Mouse (Mus musculus) frontal cortex, postnatal 10 days (tissue): ENCODE measurements around the gene Il9r.

ENCODE experiments used
- DNase-seq, 2 experiments: peaks; one replicate each; pipeline ENCODE4 v3.0.0; 2022; ENCODE audit warnings: low spot score in 2 of 2, mixed read lengths in 1 of 2

The Il9r gene

GRCm38 (mm10) chr11:32200075-32200601 lies at the start of gene Il9r:
Il9r (minus strand) TSS chr11:32200279.
- no peak for DNase-seq

DNA sequence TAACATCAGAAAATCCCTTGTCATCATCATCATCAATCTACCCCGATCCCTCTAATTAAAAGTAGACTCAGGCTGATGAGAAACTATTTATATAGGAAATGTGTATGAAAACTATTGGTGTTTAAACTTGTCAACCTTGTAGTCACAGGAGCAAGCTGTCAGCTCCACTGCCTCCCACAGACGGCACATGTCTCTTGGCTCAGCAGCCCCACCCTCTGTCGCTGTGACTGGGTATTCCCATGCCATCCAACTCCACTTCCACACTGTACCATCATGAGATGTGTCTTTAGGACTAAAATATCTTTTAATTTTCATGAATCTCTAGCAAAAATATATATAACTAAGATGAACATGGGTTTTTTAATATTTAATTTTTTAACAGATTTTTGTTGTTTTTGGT lies 48.3 kb upstream of the Il9r start:
- no peak for DNase-seq

DNA sequence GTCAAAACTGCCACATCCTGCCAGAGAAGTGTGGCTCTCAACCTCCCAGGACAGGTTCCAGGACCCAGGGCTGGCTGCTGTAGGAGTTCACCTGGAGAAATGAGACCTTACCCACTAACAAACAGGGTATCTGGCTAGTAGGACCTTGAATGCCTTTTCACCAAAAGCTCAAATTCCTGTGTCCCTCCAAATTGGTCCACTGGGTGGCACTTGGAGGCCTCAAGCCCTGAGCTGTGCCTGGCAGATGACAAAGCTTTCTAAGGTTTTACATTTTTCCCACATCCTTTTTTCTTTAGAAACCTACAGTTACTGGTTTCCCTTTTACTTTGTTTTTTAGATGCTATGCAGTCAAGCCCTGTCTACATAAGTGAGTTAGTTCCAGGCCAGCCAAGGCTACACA lies 47.0 kb upstream of the Il9r start:
- DNase-seq: no peak

GRCm38 (mm10) chr11:32245614-32246013 lies 45.5 kb upstream of the Il9r start:
- no peak for DNase-seq

DNA sequence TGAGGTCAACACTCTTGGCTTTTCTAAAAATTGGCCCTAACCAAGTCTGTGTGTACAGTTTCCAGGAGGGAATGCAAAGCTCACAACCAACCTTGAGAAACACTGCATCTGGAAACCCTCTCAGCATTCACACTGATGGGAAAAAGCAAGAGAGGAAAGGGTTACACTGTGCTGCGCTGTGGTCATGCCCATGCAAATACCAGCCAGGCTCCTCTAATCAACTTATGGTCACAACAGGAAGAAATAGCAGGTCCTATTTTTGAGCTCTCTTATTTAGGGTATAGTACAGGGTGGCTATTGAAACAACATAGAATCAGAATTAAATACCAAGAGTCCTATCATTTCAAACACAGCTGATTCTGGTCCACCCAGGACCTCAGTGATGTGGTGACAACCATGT lies 44.5 kb upstream of the Il9r start:
- no peak for DNase-seq

DNA sequence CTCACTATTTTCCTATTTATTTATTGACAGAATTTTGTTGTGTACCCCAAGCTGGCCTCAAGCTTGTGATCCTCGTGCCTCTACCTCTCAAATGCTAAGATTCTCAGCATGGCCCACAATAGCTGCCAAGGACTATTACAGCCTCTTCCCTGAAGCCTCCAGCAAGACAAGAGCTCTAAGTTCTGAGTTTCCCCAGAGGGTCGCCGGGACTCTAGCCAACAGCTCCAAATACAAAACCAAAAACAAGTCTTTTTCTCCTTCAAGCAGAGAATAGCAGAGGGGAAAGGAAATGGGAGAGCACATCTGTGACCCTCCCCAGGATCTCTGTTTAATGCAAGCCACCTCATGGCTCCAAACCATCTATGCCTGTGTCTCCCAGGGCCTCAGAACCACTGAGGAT lies 44.0 kb upstream of the Il9r start:
- no peak for DNase-seq

- no peak for DNase-seq
These were observed 43.3 kb upstream of the Il9r start for GRCm38 (mm10) chr11:32243205-32243955.

DNA sequence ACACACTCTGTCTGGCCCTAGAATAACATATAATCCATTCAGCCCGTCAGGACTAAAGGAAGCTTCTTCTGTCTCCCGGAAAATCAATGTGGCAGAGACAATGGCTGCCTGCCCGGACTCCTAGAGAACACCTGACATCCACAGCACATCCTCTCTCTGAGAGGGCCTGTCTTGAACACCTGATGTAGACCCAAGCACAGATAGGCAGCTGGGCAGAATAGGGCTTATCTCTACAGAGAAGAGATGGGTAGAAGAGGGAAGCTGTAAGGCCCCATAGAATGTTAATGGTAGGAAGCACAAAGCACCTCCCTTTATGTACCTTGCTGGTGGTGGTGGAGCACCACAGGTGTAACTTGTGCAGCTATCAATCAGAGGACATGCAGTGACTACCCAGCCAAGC lies 42.1 kb upstream of the Il9r start:
- no peak for DNase-seq

DNA sequence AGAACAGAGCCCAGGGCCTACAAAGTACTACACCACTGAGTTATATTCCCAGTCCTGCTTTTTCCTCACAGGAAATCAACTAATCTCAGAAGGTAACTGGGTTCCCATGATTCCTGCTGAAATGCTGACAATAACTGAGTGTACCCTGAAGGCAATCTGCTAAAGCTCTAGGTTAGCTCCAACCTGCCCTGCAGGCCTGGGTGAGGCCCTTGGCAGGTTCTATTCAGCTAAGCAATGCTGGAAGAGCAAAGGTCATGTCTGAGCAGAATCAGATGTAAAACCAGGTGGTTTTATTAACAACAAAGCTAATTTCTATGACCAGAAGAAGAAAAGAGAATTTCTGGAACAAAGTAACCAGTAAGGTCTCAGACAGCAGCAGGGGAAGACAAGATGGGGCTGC lies 41.3 kb upstream of the Il9r start:
- DNase-seq: no peak

- peak in 1 of 2 experiments; percentile 67 for DNase-seq
These were observed 38.2 kb upstream of the Il9r start for GRCm38 (mm10) chr11:32238093-32238860.

DNA sequence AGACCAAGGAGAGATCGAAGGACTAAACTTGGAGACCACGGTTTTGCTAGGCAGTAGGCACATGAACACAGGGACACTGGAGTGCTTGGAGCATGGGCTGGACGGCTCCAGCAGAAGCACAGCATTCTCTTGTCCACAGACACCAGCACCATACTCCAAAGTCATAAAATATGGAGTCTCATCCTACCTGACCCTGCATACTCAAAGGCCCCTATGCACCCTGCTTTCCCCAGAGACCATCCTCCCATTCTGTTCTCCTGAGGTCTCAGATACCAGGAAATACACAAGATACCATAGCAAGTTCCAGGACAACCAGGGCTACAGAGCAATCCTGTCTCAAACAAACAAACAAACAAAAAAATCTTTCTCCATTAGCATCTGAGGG lies 37.3 kb upstream of the Il9r start:
- no peak for DNase-seq

DNA sequence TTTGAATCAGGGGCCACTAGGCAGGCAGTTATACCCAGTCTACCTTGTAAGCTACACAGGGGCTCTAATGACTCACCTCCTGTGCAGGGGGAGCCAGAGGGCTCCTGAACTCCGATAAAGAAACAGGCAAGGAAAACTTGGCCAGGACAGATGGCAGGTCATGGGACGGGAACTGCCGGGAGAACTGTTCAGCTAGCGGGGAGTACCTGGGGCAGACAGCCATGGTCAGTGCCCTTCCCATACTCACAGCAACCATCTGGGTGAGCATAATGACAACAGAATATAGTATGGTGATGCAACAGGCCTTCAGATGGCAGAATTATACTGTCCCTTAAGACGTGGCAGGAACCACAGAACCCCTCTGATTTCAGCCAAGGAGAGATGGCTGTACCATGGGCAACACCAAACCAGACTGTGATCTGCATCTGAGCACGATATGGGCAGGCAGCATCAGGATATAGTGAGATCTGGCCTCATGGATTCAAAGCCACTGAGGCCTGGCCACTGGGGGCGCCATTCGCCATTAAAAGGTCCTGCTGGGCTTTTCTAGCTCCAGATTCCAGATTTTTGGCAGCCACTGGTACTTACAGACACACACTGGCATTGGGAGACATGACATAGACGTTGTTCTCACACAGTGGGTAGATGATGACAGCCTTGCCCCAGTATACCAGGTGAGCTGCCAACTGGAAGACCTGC lies 36.8 kb upstream of the Il9r start:
- peak in 1 of 2 experiments; percentile 54 for DNase-seq

- no peak for DNase-seq
These were observed 36.1 kb upstream of the Il9r start for GRCm38 (mm10) chr11:32236132-32236531.

- peak; percentile 80 to 83 for DNase-seq
These were observed 35.6 kb upstream of the Il9r start for GRCm38 (mm10) chr11:32235646-32236045.

GRCm38 (mm10) chr11:32234816-32235485 lies 34.9 kb upstream of the Il9r start:
- no peak for DNase-seq

DNA sequence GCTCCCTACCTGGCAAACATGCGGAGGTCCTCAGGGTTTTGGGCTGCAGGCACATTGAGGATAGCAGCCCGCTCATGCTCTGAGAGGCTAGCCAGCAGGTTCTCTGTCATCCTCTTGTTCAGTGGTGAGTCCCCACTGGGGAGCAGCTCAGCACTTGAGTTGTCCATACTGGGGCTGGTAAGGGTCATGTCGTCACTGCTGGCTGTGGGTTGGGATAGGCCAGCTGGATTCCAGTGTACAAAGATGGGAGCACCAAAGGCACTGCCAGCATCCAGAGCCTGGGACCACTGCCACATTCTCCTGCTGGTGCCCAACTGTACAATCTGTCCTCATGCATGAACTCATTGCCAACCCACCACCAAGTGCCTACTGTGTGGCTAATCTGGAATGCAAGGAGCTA lies 33.8 kb upstream of the Il9r start:
- no peak for DNase-seq

DNA sequence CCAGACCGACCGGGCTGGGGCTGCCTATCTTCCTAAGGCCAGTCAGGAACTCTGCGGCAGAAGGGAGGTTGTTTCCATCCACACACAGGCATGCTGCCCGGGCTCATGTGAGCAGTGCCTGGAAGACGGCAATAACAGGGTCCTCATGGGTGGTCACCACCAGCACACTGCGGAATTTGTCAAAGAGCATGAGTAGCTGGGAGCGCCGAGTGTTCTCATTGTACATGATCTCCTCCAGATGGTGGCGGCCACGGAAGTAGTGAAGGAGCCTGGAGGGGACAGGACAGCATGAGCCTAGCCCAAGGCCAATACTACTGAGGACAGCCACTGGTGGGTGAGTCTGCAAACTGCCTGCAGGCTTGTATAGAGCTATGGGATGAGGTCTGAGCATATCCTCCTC lies 32.8 kb upstream of the Il9r start:
- DNase-seq: no peak

DNA sequence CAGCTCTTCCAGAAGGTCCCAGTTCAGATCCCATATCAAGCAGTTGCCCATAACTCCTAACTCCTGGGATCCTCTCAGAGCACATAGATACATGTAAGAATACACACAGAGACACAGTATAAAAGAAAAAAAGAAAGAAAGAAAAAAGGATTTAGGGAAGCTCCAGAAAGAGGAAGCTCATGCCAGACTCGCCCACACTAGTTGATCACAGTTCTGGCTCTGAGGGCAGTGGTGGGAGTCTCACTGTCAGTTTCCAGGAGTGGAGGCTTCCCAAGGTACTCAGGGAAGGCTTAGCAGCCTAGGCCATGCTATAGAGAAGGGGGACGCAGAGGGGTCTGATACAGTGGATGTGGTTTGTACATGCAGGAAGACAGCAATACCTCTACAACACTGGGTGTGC lies 31.0 kb upstream of the Il9r start:
- no peak for DNase-seq

- DNase-seq: no peak
These were observed 30.1 kb upstream of the Il9r start for GRCm38 (mm10) chr11:32230220-32230619.

DNA sequence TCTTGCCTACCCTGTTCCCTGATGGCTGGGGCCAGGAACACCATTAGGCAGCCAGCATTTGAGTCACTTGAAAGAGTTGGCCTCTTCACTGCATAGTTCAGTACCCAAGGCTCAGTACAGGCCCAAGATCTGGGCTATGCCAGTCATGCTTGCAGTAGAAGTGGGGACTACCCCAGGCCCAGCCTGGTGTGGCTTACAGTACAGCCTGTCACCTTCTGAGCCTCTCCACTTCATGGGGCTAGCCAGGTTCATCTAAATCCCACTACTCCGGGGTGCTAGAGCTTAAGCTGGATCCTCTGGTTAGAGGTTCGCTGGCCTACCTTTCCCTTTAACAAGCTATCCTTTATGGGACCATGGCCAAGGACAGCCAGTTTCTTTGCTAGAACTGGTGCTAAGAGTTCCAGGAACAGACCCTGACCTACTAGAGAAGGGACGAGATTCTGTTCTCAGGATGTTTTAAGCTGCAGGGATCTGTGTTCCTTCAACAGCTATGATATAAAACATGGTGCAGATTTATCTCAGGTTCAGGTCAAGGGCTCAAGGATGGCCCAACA lies 28.3 kb upstream of the Il9r start:
- no peak for DNase-seq

DNA sequence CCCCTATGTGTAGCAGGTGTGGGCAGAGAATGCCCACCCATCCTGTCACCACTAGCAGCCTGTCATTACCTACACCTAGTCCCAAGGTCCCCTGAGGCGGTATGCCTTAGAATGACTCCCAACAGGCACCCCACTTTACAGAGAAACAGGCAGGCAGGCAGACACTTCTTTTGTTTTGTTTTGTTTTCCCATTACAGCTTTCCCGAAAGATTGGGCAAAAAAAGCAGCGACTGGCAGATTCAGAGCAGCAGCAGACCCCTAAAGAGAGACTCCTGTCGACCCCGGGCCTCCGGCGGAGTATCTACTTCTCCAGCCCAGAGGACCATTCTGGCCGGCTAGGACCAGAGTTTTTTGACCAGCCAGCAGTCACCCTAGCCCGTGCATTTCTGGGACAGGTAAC lies 27.5 kb upstream of the Il9r start:
- no peak for DNase-seq

- DNase-seq: no peak
These were observed 27.0 kb upstream of the Il9r start for GRCm38 (mm10) chr11:32227041-32227440.
